Mouse (Mus musculus): Measurements from ENCODE around the gene Eml1. TPM values are rescaled to one million over a fixed set of nuclear protein-coding genes. Genes with fewer than 3 reads are reported as not detected.

The Eml1 gene
- polyA plus RNA-seq, 1 experiment: 0.02 TPM

DNA sequence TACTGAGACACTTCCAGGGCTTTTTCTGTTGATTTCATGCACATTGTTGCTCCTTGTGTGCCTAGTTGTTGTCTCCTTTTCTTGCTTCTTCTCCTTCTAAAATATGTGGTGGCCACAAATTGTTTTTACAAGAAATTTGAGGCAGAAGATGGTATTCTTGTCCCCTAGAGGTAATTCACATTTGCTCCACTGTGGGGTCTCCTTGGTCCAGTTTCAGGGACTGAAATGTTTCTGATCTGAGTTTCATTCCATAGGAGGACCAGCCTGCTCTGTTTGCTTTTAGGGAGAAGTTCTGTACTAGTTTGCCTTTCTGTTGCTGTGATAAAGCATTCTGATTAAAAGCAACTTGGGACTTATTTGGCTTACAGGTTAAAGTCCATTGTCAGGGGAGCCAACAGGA, 187.4 kb downstream of the Eml1 start:
- no peaks in the 10 kb centered on the region for H3K9me3 ChIP-seq (ENCODE audit: control insufficient read depth, low read length)

GRCm38 (mm10) chr12:108563238-108563637, 192.5 kb downstream of the Eml1 start:
- no peak overlapping the region for H3K4me3 ChIP-seq (replicated peaks)
- no peak for TF ChIP-seq TAL1 (IDR thresholded peaks at IDR 0.05; ENCODE audit: low read length)
- no peaks in the 10 kb centered on the region for H3K9me3 ChIP-seq (ENCODE audit: control insufficient read depth, low read length)
- H3K27me3 ChIP-seq (ENCODE audit: control insufficient read depth): no peaks in the 10 kb centered on the region; the same call in 1 of the 2 replicates
- no peaks in the 10 kb centered on the region for H3K4me1 ChIP-seq (ENCODE audit: control insufficient read depth)
- H3K36me3 ChIP-seq (ENCODE audit: control insufficient read depth): no peaks in the 10 kb centered on the region

More for the DNA sequence above, 187.4 kb downstream of the Eml1 start:
- no peaks in the 10 kb centered on the region for H3K36me3 ChIP-seq (ENCODE audit: control insufficient read depth)
- H3K4me1 ChIP-seq (ENCODE audit: control insufficient read depth): peaks cover 6% of the 10 kb centered on the region
- no peak for TF ChIP-seq TAL1 (IDR thresholded peaks at IDR 0.05; ENCODE audit: low read length)
- no peak for TF ChIP-seq GATA1 (IDR thresholded peaks at IDR 0.05; ENCODE audit: low read length)
- H3K27me3 ChIP-seq (ENCODE audit: control insufficient read depth): peaks cover 37% of the 10 kb centered on the region
- H3K4me3 ChIP-seq (replicated peaks): no peak overlapping the region

- no peaks in the 10 kb centered on the region for H3K27me3 ChIP-seq (ENCODE audit: control insufficient read depth)
- H3K4me3 ChIP-seq (replicated peaks): no peak overlapping the region
- H3K9me3 ChIP-seq (ENCODE audit: control insufficient read depth, low read length): no peaks in the 10 kb centered on the region
- no peaks in the 10 kb centered on the region for H3K4me1 ChIP-seq (ENCODE audit: control insufficient read depth)
- TF ChIP-seq GATA1 (IDR thresholded peaks at IDR 0.05; ENCODE audit: low read length): no peak
- no peak for TF ChIP-seq TAL1 (IDR thresholded peaks at IDR 0.05; ENCODE audit: low read length)
- H3K36me3 ChIP-seq (ENCODE audit: control insufficient read depth): no peaks in the 10 kb centered on the region
Observed at GRCm38 (mm10) chr12:108564910-108565506, 194.3 kb downstream of the Eml1 start.

GRCm38 (mm10) chr12:108579156-108579871, 208.6 kb downstream of the Eml1 start:
- Histone ChIP-seq H3K4me1 (ENCODE audit: control insufficient read depth) (no peaks in the 10 kb centered on the region), H3K36me3 (ENCODE audit: control insufficient read depth) (no peaks in the 10 kb centered on the region), H3K4me3 (replicated peaks) (no peak overlapping the region), H3K9me3 (ENCODE audit: control insufficient read depth, low read length) (0 out of 2 replicates have a peak, but pooled peaks cover 2% of the 10 kb centered on the region), H3K27me3 (ENCODE audit: control insufficient read depth) (no peaks in the 10 kb centered on the region)
- TF ChIP-seq GATA1 (IDR thresholded peaks at IDR 0.05; ENCODE audit: low read length) (no peak), TAL1 (IDR thresholded peaks at IDR 0.05; ENCODE audit: low read length) (no peak)

DNA sequence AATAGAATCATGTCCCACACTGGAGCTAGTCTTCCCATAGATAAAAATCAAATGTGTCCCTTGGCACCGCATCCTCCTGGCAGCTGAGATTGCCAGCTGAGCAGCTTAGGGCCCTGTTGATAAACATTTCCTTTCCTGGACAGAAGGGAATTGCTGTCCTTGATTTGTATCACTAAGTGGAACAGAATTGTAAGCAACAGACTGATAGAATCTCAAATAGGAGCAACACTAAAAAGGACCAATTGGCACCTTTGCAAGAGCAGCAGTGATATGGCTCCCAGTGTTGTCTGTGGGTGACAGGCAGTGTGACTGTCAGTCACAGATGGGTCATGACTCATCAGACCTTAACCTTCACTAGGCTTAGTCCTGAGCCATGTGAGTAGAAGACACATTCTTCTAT, 213.0 kb downstream of the Eml1 start:
- H3K9me3 ChIP-seq (ENCODE audit: control insufficient read depth, low read length): 0 out of 2 replicates have a peak, but pooled peaks cover under 1% of the 10 kb centered on the region

More for the DNA sequence above, 213.0 kb downstream of the Eml1 start:
- Histone ChIP-seq H3K36me3 (ENCODE audit: control insufficient read depth) (no peaks in the 10 kb centered on the region), H3K4me1 (ENCODE audit: control insufficient read depth) (no peaks in the 10 kb centered on the region), H3K27me3 (ENCODE audit: control insufficient read depth) (no peaks in the 10 kb centered on the region), H3K4me3 (replicated peaks) (no peak overlapping the region)
- no peak for TF ChIP-seq GATA1 (IDR thresholded peaks at IDR 0.05; ENCODE audit: low read length)
- no peak for TF ChIP-seq TAL1 (IDR thresholded peaks at IDR 0.05; ENCODE audit: low read length)

Other genes with a start within 250 kb of the Eml1 start
- 1.8 and 2.0 TPM in 2 replicates for gene Setd3, start 191.6 kb upstream of the Eml1 start, polyA plus RNA-seq (2012)
- gene Ccnk, start 191.4 kb upstream of the Eml1 start, polyA plus RNA-seq (2012): 11.6 and 12.1 TPM in 2 replicates
- gene Ccdc85c, start 95.5 kb upstream of the Eml1 start, polyA plus RNA-seq (2012): 0.23 and 0.28 TPM in 2 replicates
- gene Hhipl1, start 64.7 kb upstream of the Eml1 start, polyA plus RNA-seq (2012): not detected in 2 replicates
- gene Cyp46a1, start 36.6 kb upstream of the Eml1 start, polyA plus RNA-seq (2012): not detected in 2 replicates
- 1.6 and 1.9 TPM in 2 replicates for gene Evl, start 183.8 kb downstream of the Eml1 start, polyA plus RNA-seq (2012)

Measured in erythroblast, embryonic 14.5 days (primary cell).